Mouse (Mus musculus) ES-Bruce4 (cell line): ENCODE results near the gene Ssna1.

Experiments used
- CTCF ChIP-seq: IDR thresholded peaks from one replicate; pipeline ENCODE4 v1.8.1; 2011; ENCODE audit warnings: low read depth, low read length
- EP300 ChIP-seq: IDR thresholded peaks from 2 replicates; pipeline ENCODE4 v1.6.1; 2011; ENCODE audit warnings: low read depth, low read length; ENCODE audit not compliant: insufficient read depth

DNA sequence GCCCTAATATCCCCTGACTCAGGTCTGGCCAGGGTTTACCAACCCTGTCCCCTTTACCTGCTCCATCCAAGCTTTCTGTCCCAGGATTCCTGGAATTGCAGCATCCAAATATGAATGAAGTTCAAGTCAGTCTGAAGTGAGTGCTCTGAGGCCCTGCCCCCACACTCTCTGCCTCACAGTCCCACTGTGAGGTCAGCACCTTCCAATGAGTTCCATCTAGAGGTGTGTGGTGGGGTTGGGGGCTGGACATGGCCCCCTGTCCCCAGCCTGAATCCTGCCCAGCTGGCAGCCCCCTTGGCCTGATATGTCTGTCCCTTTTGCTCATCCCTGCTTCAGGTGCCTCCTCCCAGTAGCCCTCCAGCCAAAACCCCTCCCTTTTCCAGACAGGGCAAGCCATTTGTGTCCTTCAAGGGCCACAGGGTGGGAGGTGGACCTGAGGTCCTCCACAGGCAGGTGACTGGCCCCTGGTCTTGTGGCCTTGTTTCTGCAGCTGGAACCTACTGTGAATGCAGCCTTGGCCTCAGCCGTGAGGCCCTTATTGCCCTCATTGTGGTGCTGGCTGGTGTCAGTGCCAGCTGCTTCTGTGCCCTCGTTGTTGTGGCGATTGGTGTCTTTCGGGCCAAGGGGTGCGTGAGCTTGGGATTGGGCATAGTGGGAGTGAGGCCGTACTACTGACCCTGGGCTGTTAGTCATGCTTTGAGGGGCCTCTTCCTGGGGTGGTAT is 15.8 kb upstream of the Ssna1 start, which contains the start of gene Tmem210:
- TF ChIP-seq EP300 (no peak), CTCF (no peak)
